Mouse (Mus musculus) kidney, adult 2 months (tissue): ENCODE measurements around the gene Tead4. TPM values are rescaled to one million over a fixed set of nuclear protein-coding genes. Genes with fewer than 3 reads are reported as not detected.

Experiments used
- DNase-seq: peaks from one replicate; pipeline ENCODE4 v3.0.0; 2021
- H3K27ac ChIP-seq: fragments of 200-500 bp; 2 replicates; pipeline ENCODE4 v1.5.1; 2012; ENCODE audit warnings: low read depth, low read length, control low read depth, inconsistent platforms; ENCODE audit not compliant: insufficient read depth
- H3K27me3 ChIP-seq: fragments of 200-500 bp; replicated peaks from 2 replicates; pipeline ENCODE4 v1.6.1; 2012; ENCODE audit warnings: mild to moderate bottlenecking, moderate library complexity, low read length, inconsistent platforms; ENCODE audit not compliant: control insufficient read depth, insufficient read depth
- H3K36me3 ChIP-seq: fragments of 200-500 bp; 2 replicates; pipeline ENCODE4 v1.6.1; 2012; ENCODE audit warnings: mild to moderate bottlenecking, moderate library complexity, low read length, inconsistent platforms; ENCODE audit not compliant: control insufficient read depth, insufficient read depth
- H3K4me1 ChIP-seq: fragments of 200-500 bp; 2 replicates; pipeline ENCODE4 v1.6.1; 2011; ENCODE audit warnings: low read length; ENCODE audit not compliant: control insufficient read depth, insufficient read depth
- H3K4me3 ChIP-seq: fragments of 200-500 bp; 2 replicates; pipeline ENCODE4 v1.5.1; 2011; ENCODE audit warnings: mild to moderate bottlenecking, low read depth, low read length, control low read depth; ENCODE audit not compliant: insufficient read depth
- CTCF ChIP-seq: fragments of 200-500 bp; conservative IDR thresholded peaks from 2 replicates; pipeline ENCODE4 v1.5.1; 2011; ENCODE audit warnings: low read depth, mild to moderate bottlenecking, control low read depth, low read length, moderate library complexity, mixed read lengths; ENCODE audit not compliant: insufficient read depth, insufficient read length
- POLR2A ChIP-seq: fragments of 200-500 bp; IDR thresholded peaks from one replicate; pipeline ENCODE4 v1.6.1; 2011; ENCODE audit warnings: low read depth, low read length, control low read depth
- WGBS: fragments of 180-500 bp; shearing (Covaris S2); methylation state at CpG from one replicate; pipeline ENCODE4 v1.1.7; 2018; 5-methylcytosine and 5-hydroxymethylcytosine counted together
- polyA plus RNA-seq: library from polyadenylated mRNA; depleted of rRNA; stranded (reverse); fragments of >200 nt; gene quantifications from 2 replicates; pipeline ENCODE4 v1.2.3, GENCODE M21; 2012

Gene Tead4
- polyA plus RNA-seq, 1 experiment, result 1.3 TPM

DNA sequence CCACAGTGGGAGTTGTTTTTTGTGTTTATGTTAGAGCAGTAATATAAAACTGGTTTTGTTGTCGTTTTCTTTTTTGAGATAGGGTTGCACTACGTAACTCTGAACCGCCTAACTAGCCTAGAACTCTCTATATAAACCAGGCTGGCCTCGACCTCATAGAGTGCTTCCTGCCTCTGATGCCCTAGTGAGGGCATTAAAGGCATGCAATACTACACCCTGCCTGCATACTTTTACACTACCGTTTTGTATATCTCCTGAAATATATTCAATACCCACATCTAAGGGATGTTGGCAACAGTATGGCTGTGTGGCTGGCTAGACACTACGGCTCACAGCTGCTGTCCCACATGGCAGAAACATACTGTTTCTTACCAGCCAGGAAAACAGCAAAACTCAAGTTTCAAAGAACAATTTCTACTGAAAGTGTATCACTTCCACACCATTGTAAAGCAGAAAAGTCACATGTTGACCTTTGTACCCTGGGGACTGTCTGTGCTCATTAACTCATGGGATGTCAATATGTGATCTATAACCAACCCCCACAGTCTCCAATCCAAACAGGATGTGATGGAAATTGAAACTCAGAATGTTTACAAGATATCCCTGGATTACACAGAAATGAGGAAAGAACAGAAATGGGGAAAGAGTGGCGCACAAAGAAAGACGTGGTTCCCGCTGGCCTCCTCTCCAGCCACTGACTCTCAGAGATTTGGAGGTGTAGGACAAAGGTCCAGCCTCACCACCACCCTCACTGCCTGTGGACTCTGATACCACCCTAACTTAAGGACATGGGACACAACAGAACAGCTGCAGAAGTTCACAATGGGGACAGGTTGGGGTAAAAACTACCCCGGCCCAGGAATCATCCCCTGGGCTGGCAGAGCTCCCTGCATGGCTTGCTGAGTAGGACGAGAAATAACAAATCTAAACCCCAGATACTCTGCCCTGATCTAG is 23.2 kb downstream of the Tead4 start:
- Histone ChIP-seq H3K27me3 (no peaks in the 10 kb centered on the region), H3K4me1 (0 out of 2 replicates have a peak, but pooled peaks cover 4% of the 10 kb centered on the region), H3K36me3 (no peaks in the 10 kb centered on the region), H3K4me3 (no peak overlapping the region), H3K27ac (0 out of 2 replicates have a peak overlapping the region, but pooled peaks have one; percentile 12)
- TF ChIP-seq POLR2A, result no peak
- TF ChIP-seq CTCF, result no peak
- WGBS, result 74% methylated on average over 11 of the region's 11 CpGs
- peak; percentile 54 for DNase-seq

DNA sequence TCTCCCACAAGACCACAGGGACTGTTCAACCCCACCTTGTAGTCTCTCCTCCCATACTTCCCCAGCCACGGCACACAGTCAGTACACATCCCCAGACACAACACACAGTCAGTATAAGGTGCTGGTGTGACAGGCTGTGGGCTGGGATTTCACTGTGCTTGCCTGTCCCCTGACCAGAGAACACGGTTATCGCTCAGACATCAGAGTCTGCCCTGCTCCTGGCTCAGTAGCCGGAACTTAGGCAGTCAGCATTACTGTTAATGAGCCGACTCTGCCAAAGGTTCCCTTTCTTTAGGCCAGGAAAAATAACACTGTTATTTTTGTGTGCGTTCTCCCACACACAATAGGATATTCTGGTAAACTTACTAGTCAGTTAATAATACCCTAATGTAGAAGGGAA is 24.3 kb downstream of the Tead4 start:
- no peak for DNase-seq
- H3K4me1 ChIP-seq, result 0 out of 2 replicates have a peak, but pooled peaks cover 4% of the 10 kb centered on the region
- WGBS, result 64% methylated on average over 6 of the region's 6 CpGs
- no peak overlapping the region for H3K27ac ChIP-seq
- no peaks in the 10 kb centered on the region for H3K27me3 ChIP-seq
- no peak overlapping the region for H3K4me3 ChIP-seq
- TF ChIP-seq POLR2A (no peak), CTCF (no peak)
- no peaks in the 10 kb centered on the region for H3K36me3 ChIP-seq

DNA sequence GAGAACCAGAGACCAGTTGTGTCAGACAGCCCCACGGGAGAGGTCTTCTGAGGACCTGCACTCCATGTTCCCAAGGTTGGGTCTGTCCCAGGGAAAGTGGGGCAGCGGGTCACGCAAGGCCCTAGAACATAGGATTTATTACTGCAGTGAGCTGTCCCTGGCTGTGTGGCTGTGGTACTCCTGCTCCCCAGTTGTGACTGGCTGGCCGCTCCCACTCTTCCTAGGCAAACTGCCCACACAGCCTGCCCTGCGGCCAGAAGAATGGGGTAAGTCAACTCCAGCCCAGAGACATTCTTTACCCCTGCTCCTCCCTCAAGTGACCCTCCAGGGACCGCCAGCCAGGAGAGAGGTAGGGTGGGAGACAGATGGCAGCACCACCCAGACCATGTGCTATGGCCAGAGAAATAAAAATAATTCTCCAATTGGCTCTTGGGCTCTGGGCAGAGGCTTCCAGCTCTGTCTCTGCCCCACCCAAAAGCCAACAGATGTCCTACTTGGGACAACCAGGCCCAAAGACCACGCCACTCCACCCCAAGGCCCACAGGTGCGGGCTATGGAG is 25.0 kb downstream of the Tead4 start:
- H3K4me3 ChIP-seq, result no peak overlapping the region
- no peak for TF ChIP-seq CTCF

DNA sequence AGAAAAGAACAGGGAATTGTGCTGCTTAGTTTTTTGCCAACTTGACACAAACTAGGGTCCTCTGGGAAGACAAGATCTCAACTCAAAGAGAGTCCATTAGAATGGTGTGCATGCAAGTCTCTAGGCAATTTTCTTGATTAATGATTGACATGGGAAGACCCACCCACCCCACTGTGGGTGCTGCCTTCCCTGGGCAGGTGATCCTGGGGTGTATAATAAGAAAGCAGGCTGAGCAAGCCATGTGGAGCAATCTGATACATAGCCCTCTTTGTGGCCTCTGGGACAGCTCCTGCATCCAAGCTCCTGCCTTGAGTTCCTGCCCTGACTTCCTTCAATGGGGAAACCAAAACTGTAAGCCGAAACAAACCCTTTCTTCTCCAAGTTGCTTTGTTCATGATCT is 27.1 kb downstream of the Tead4 start:
- no peak for DNase-seq
- WGBS, result 87% methylated on average over 1 of the region's 1 CpGs
- TF ChIP-seq POLR2A, result no peak
- no peak for TF ChIP-seq CTCF

More for the DNA sequence above, 25.0 kb downstream of the Tead4 start:
- WGBS, result 78% methylated on average over 8 of the region's 8 CpGs
- Histone ChIP-seq H3K27ac (no peak overlapping the region), H3K36me3 (no peaks in the 10 kb centered on the region), H3K27me3 (no peaks in the 10 kb centered on the region), H3K4me1 (0 out of 2 replicates have a peak, but pooled peaks cover 4% of the 10 kb centered on the region)
- peak; percentile 26 for DNase-seq

DNA sequence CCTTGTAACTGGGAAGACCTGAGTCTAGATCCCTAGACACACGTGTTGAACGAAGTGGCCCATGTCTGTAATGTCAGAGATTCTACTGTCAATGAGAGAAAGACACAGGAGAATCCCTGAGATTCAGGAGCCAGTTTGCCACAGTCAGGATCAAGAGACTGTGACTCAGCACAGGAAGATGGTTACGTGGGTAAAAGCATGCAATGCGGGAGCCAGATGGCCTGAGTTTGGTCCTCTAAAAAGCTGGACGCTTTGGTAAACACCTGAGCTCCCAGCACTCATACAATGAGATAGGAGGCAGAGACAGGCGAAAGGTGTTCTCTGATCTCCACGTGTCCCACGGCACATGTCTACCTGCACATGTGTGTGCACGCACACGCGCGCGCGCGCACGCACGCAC is 27.9 kb downstream of the Tead4 start:
- Histone ChIP-seq H3K4me1 (0 out of 2 replicates have a peak, but pooled peaks cover 4% of the 10 kb centered on the region), H3K4me3 (no peak overlapping the region), H3K27ac (no peak overlapping the region), H3K36me3 (no peaks in the 10 kb centered on the region), H3K27me3 (no peaks in the 10 kb centered on the region)
- no peak for DNase-seq
- TF ChIP-seq POLR2A (no peak), CTCF (no peak)
- WGBS, result 97% methylated on average over 17 of the region's 17 CpGs

More for the DNA sequence above, 27.1 kb downstream of the Tead4 start:
- Histone ChIP-seq H3K27me3 (no peaks in the 10 kb centered on the region), H3K36me3 (no peaks in the 10 kb centered on the region), H3K4me1 (0 out of 2 replicates have a peak, but pooled peaks cover 4% of the 10 kb centered on the region), H3K4me3 (no peak overlapping the region), H3K27ac (no peak overlapping the region)

DNA sequence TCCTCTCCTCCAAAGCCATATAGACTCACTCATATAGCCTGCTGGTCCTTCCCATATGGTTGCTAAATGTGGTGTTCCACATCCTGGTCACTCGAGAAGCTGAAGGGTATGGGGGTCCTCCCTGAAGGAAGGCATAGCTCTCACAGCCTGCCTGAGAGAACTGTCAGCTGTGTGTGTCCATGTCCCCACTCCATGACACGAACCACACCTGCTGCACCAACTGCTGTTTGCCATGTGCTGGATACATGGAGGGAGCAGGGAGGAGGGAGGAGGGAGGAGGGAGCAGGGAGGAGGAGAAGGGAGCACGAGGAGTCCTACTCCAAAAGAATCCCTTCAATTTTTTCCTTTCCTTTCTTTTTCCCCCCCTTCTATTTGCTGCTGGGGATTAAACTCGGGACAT is 30.8 kb downstream of the Tead4 start:
- Histone ChIP-seq H3K27ac (no peak overlapping the region), H3K4me1 (no peaks in the 10 kb centered on the region), H3K27me3 (no peaks in the 10 kb centered on the region), H3K36me3 (no peaks in the 10 kb centered on the region), H3K4me3 (no peak overlapping the region)
- TF ChIP-seq POLR2A (no peak), CTCF (no peak)
- 67% methylated on average over 4 of the region's 4 CpGs for WGBS
- DNase-seq, result no peak

- no peaks in the 10 kb centered on the region for H3K27me3 ChIP-seq
- DNase-seq, result no peak
- no peak overlapping the region for H3K4me3 ChIP-seq
- H3K4me1 ChIP-seq, result no peaks in the 10 kb centered on the region
- TF ChIP-seq CTCF (no peak), POLR2A (no peak)
- H3K36me3 ChIP-seq, result no peaks in the 10 kb centered on the region
- H3K27ac ChIP-seq, result no peak overlapping the region
- WGBS, result 85% methylated on average over 8 of the region's 8 CpGs
Observed at GRCm38 (mm10) chr6:128264870-128265526, 35.6 kb downstream of the Tead4 start.
